Mouse (Mus musculus) mature B cell (primary cell): Measurements from ENCODE around the gene B230217C12Rik.

Source experiments
- in situ Hi-C: fragments of 300-500 bp; cut with MboI; formaldehyde crosslinking; loops from 2 replicates; pipeline ENCODE4 v1.14.3; 2019

B230217C12Rik gene

DNA sequence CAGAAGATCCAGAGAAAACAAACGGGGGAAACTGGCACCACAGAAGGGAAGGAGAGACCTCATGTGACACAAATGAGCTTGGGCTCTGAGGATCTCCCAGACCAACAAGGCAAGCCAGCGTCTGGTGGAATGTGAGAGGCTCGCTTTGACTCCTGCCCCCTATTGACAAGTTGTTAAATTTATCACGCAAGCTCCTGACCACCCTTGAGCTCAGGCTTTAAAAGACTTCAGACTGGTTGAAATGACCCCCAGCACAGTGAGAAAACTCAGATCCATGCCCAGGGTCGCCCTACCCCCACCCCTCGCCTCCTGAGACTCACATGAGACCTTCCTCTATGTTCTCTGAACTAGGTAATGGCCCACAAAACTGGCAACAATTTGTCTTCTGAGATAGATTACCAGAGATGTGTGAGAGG lies at the start of gene B230217C12Rik:
TSS of gene B230217C12Rik (plus strand) at position 242 of the 416 bp plus-strand sequence.
- in situ Hi-C loops: no loop called here

DNA sequence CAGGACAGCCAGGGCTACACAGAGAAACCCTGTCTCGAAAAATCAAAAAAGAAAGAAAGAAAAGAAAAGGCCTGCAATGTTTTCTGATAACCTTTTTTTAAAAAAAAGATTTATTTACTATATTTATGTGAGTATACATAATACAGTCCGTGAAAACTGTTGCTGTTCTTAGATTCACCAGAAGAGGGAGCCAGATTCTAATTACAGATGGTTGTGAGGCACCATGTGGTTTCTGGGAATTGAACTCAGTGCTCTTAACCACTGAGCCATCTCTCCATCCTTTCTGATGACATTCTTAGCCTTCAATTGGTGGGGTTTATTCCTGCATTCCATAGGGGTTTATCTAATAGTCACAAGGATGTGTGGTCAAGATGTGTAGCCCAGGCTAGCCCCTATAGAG lies 47.4 kb upstream of the B230217C12Rik start:
- in situ Hi-C loops: no loop called here

DNA sequence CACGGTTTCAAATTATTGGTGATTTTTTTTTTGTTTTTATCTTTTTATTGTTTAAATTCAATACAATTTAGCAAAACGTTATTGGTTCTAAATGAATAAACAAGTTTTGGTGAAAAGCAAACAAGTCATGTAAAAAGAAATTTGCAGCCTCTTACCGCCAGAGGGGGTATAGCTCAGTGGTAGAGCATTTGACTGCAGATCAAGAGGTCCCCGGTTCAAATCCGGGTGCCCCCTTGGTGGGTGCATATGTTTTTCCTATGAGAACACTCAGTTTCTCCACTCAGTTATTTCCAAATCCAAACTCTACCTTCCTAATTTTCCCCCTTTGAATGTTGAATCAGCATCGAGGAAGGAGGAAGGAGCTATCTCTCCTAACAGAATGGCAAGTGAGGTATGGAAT lies 43.7 kb upstream of the B230217C12Rik start:
- in situ Hi-C loops: loop anchor here (5.0 kb wide), 2 partner anchors 85 to 190 kb away; partner anchors contain the start of genes Fbxo47 and Plxdc1

DNA sequence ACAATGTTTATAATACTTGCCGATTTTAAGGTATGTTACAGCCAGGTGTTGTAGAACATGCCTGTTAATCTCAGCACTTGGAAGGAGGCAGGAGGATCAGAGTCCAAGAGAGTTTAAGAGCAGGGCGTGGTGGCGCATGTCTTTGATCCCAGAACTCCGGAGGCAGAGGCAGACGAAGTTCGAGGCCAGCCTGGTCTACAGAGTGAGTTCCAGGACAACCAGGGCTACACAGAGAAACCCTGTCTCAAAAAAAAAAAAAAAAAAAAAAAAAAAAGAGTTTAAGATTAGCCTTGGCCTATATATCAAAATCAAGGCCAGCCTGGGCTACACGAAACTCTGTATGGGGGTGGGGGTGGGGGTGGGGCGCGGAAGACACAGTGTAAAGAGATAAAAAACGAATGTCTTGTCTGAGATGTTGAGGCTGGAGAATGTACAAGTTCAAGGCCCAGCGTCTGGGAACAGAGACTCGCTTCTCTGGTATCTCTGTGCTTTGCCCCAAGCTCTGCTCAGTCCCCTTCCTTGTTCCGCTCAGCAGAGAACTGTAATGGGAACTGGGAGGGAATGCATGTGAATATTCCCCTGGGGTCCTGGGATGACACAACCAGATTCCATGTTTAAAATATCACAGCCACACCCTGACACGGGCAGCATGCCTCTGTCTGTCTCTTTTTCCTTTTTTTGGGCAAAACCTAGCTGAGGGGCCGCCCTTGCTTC lies 43.1 kb upstream of the B230217C12Rik start:
- in situ Hi-C loops: loop anchor here (5.0 kb wide), 2 partner anchors 85 to 190 kb away; partner anchors contain the start of genes Fbxo47 and Plxdc1

DNA sequence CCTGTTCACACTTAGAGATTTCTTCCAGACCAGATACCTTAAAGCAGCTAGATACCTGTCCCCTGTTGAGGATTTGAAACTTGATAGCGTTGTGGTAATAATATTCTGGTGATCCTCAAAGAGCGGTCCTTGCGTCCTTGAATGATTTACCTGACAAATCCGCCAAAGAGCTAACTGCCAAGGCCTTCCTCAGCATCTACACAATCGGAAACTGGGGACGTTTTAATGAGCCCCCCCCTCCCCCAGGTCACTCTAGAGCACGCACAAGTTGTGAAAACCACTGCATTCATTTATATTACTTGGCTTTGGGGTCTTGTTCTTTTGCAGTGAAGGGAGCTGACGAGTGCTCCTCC lies 42.5 kb upstream of the B230217C12Rik start:
- in situ Hi-C loops: loop anchor here (5.0 kb wide), 2 partner anchors 84 to 189 kb away; partner anchors contain the start of genes Fbxo47 and Plxdc1

DNA sequence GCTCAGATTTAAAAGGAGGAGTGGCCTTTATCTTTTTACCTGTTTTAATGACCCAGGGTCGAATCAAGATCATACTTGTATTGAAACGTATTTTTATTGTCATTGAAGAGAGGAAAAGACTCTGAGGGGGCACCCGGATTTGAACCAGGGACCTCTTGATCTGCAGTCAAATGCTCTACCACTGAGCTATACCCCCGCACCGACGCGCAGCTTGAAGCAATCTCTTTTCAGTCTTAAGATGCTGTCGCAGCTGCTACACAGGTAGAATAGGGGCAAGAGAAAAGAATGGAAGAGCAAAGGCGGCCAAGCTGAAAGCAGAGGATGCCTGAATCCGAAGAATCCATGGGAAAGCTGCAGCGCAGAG lies 41.8 kb upstream of the B230217C12Rik start, which contains the start of gene Lasp1:
TSS of gene Lasp1 (plus strand) at position 219 of the 364 bp plus-strand sequence.
- in situ Hi-C loops: loop anchor here (5.0 kb wide), 2 partner anchors 84 to 189 kb away; partner anchors contain the start of genes Fbxo47 and Plxdc1

DNA sequence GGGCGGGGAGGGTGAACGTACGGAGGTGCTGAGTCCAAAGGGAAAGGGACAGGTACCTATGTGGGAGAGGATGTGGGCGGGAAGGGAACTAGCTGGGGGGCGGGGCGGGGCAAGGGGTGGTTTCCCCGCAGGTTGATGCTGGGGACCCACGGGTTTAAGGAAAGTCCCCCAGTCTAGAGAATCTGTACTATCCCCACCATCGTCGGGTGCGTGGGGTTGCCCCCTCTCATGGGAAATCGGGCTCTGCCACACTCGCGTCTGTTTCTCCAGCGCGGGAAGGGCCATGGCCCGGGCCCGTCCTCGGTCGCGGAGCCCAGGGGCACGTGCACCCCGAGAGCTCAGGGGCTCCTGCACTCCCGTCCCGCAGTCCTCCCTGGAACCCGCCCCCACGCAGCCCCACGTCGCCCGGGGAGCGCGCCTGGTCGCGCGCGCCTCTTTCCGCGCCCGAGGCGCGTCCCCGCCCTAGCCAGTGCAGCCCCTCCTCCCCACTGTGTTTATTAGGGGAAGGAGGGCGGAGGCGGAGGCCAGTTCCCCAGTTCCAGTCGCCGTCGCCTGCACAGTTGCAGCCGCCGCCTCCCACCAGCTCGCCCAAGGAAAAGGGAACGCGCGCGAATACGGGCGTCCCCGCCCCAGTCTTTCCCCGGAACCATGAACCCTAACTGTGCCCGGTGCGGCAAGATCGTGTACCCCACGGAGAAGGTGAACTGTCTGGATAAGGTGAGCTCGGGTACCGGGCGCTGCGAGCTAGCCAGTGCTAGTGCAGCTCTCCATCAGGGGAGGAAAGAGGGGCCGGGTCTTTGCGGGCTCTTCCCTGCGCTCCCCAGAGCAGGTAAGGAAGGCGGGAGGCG lies 41.2 kb upstream of the B230217C12Rik start:
- in situ Hi-C loops: loop anchor here (5.0 kb wide), 2 partner anchors 83 to 188 kb away; partner anchors contain the start of genes Fbxo47 and Plxdc1

DNA sequence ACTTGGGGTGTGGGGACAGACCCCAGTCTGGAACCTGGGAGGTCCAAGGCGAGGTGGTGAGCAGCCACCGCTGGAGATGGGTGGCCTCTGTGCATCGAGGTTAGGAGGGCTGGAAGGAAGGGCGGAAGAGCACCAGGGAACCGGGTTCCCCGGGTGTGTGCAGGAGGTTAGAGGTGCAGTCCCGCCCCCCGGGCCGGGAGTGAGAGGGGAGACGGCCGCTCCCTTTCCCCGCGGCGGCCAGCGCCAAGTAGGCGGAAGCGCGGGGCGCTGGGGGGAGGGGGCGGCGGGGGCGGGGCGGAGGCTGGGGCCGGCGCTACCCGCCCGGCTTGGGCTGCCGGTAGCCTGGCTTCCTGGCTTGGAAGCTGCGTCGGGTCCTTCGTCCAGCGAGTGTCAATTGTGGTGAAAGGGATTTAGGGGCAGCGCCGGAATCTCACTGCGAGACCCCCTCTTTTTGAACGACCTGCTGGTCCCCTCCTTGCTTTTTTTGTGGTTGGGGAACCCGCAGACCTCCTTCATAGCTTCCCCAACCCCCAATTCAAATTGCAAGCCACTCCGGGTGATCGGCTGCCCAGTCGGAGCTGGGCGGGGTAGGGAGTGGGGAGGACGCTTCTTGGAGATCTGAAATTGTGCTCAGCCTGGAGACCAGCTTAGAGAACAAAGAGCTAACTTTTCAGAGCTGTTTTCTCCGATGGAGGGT lies 40.4 kb upstream of the B230217C12Rik start:
- in situ Hi-C loops: loop anchor here (5.0 kb wide), 2 partner anchors 82 to 187 kb away; partner anchors contain the start of genes Fbxo47 and Plxdc1

DNA sequence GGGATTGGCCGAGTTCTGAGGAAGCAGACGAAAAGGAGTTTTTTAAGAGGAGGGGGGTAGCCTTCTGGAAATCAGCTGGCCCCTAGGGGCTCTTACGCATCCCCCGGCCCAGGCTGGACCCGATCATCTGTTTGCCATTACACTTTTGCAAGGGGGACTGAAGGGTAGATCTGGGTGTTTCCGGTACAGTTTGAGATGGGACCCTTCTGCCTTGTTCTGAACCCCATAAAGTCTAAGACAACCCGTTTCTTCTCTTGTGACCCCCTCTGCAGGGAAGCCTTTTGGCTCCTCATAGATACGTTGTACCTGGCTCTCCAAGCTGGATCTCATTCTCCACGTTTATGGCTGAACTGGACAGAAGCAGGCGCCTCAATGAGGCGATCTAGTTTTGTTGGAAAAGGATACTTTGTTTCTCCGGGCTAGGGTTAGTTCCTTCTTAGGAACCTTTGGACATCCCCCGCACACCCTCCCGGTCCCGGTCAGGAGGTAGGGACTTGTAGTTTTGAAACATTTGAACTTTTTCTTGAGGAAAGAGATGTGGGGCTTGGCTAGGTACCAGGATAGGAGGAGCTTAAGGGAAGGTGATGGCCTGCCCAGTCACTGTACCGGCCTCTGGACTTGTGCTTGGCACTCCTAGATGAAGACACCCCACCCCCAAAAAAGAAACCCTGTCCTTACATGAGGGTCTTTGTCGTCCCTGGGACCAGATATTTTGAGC lies 39.7 kb upstream of the B230217C12Rik start:
- in situ Hi-C loops: no loop called here

DNA sequence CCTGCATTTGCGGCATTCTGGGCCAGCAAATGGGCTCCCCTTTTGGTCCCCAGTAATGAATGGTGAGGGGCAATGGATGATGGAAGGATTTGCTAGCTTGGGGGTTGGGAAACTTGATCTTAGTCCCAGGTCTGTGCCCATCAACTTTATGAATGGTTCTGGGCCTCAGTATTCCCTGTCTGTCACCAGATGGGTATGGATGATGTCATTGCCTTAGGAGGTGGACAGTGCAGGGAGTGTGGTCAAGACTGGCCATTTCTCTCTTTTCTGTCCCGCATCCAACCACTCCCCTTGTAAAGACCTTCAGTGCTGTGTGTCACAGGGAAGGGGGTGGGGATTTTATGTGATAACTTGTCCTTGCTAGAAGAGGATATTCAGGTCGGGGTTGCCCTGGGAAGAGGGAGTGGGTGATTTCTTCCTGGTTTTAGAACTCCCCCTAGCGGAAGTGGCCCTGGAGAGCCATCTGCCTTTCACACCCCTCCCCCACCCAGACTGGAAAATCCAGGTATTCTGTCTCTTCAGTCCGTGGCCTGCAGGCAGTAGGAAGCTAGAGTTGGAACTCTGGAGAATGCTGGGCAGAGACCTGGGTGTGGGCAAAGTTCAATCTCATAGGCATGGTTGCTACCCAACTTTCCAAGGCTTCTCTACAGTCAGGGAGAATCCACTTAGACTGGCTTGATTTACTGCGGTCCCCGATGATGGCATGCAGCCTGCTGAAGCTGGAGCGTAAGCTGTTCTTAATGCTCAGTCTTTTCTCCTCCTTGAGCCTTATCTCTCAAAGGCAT lies 39.0 kb upstream of the B230217C12Rik start:
- in situ Hi-C loops: no loop called here

DNA sequence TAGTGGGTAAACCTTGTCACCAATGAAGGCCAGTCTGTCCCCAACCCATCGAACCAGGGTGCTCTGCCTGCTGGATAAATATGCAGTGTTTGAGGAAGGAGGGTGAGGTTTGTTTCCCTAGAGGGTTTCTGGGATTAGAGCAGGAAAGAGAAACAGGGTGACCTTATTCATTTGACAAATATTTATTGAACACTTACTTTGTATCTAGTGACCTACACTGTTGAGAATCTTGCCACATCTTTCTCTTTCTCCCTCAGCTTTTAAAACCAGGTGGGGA lies 38.4 kb upstream of the B230217C12Rik start:
- in situ Hi-C loops: no loop called here

DNA sequence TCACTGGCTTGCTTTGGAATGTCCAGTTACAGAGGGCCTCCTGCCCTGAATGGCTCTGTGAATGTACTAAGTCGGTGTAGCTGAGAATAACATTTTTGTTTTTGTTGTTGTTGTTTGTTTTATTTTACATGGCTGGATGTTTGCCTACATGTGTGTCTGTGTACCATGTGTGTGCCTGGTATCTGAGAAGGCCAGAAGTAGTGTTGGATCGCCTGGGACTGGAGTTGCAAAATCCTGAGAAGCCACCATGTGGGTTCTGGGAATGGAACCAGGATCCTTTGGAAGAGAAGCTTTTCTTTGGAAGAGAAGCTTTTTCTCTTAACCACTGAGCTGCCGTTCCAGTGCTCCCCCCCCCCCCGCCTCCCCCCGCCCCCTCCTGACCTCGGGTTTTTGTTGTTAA lies 38.1 kb upstream of the B230217C12Rik start:
- in situ Hi-C loops: no loop called here

DNA sequence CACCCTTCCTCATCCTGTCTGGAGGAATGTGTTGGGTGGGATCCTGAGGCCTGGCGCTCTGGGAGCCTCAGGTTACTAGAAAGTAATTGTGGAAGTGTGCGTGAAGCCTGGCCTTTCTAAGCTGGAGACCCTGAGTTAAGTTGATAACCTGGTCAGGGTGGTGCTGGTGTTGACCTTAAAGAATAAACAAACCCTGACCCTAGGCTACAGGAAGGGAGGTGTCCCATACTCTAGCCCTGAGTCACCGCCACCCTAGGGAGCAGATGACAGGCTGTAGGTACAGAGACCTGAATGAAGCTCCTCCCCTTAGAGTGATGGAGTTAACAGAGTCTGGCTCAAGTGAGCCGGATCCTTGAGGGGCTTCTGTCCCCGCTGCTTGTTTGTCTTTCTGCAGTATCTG lies 36.7 kb upstream of the B230217C12Rik start:
- in situ Hi-C loops: no loop called here

DNA sequence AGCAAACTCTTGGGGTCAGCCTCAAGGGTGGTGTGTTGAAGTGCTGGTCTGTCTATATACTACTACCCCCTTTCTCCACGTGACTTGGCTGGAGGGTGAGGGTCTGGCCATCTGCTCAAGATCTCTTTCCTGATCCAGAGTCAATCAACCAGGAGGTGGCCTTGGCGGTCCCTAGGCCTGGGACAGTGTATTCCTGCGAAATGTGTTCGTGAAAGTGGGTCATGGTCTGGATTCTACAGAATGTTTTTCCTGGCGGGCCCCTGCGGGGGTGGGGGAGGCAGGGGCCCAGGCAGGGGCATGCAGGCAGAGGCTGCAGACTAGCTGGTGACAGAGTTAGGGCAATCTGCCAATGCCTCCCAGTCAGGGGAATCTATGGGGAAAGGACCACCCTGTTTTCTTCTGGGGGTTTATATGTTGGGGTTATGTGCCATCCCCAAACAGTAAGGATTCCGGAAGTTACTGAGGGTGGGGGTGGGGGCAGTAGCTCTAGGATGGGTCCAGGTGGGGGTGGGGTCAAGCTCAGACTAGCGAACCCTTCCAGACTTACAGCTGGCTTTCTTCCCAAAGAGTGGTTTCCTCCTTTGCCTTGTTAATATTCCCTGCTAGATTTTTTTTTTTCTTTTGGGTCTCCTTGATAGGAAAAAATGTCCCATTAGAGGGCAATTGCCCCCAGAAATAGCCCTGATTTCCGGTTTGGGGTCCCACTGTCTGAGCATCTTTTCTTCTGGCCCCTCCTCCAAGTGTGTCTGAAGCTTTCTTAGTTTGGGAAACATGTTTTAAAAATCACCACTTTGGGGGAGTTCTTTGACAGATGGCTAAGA lies 35.5 kb upstream of the B230217C12Rik start:
- in situ Hi-C loops: no loop called here

DNA sequence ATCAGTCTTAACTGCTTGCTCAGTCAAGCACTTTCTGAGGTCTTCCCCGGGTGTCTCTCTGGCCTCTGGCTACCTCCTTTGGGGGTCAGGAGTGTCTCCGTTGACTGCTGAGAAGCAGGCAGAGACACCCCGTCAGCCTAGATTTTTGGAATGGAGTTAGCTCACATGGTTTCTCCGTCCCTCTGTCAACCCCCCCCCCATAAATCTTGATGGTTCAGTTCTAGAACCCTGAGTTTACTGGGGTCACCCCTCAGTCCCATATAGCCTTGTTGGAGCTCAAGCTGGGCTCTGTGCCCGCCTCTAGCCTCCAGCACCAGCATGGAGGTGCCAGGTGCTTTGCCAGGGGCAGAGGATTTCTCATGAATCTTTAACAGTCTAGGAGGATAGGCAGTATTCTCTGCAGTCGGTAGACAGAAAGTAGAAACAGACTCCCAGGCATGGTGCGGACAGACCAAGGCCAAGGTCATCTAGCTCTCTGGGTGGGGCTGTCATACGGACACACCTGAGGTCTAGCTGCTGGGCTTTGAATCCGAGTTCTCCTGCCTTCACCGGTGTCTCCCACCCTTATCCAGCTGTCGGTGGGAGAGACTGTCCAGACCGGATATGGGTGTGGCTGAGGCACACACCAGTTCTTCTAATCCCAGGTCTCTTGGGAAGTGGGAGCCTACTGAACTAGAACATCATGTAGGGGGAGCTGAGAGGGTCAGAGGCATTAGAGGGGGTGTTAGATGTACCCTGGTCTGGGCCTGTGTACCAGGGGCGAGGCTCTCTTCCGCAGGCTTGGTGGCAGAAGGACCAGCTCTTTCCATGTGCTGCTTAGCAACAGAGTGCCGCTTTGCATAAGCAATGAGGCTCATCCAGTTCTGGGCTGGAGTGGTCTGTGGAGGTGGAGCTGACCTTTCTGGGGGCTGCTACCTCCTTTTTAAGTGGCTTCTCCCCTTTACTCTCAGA lies 34.6 kb upstream of the B230217C12Rik start:
- in situ Hi-C loops: no loop called here

DNA sequence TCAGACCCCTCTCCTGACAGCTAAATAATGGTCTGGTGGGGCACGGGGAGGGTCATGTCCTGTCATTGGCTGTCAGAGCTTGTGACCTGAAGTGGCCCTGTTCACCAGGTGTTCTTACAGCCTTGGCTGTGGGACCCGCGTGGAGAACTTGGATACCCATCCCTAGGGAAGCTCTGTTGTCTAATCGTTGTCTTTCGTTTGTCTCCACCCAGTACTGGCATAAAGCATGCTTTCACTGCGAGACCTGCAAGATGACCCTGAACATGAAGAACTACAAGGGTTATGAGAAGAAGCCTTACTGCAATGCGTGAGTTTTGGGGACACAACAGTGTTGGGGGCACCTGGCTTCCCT lies 34.0 kb upstream of the B230217C12Rik start:
- in situ Hi-C loops: no loop called here

DNA sequence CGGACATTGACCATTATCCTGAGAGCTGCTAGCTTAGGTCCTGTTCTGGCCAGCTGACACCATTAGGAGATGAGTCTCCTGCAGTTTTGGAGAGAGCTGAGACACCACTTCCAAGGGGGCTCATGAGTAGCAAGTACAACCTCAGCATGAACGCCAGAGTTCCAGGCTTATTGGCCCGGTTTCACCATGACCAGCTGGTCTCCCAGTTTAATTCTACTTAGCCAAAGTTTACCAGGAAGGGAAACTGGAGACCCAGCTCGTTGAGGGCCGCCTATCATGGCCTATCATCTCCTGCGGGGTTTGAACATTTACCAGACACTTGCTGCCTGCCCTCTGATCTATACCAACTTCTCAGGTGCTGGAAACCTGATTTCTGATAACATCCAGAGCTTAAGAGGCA lies 33.0 kb upstream of the B230217C12Rik start:
- in situ Hi-C loops: no loop called here

DNA sequence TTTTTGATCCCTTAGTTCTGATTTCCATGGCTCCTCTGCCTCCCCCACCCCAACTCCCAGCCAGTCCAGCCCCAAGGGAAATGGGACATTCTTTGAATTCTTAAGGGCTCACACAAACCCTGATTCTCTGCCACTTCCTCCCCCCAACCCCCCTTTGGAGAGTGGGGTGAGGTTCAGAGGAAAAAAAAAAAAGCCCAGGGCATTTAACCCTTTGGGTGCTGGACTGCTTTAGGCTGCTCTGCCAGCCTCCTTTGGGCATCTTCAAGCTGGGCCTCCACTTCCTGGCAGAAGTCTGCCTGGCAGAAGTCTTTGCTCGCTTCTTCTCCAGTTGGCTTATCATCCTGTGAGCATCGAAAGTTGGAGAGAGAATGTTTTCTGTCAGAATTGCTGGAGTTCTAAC lies 32.5 kb upstream of the B230217C12Rik start:
- in situ Hi-C loops: no loop called here
